Mouse (Mus musculus) CH12.LX (cell line): Measurements from ENCODE around the gene Slc38a3. TPM values are rescaled to one million over a fixed set of nuclear protein-coding genes. Genes with fewer than 3 reads are reported as not detected.

ENCODE experiments used
- DNase-seq: peaks from one replicate; pipeline ENCODE4 v3.0.0-alpha.2; 2013; ENCODE audit errors: extremely low read depth
- H3K27ac ChIP-seq: 2 replicates; pipeline ENCODE4 v1.5.1; 2012; ENCODE audit warnings: low read depth, mild to moderate bottlenecking, control low read depth, moderate library complexity; ENCODE audit not compliant: insufficient read depth
- H3K27me3 ChIP-seq: replicated peaks from 2 replicates; pipeline ENCODE3; 2012; ENCODE audit warnings: inconsistent platforms
- H3K36me3 ChIP-seq, 2 experiments: replicated peaks in 1 of 2; 2 replicates each; pipeline versions ENCODE3 to v1.6.1; 2012; ENCODE audit warnings: inconsistent platforms in 1 of 2, low read length in 1 of 2, mild to moderate bottlenecking in 1 of 2, mixed read lengths in 1 of 2, moderate library complexity in 1 of 2; ENCODE audit not compliant: control insufficient read depth in 1 of 2, insufficient read depth in 1 of 2
- H3K4me1 ChIP-seq, 2 experiments: 2 replicates each; pipeline ENCODE4 v1.6.1; 2012; ENCODE audit warnings: inconsistent platforms in 1 of 2, moderate library complexity in 1 of 2; ENCODE audit not compliant: insufficient read depth in 2 of 2, control insufficient read depth in 1 of 2
- H3K4me2 ChIP-seq: 2 replicates; pipeline ENCODE4 v1.6.1; 2012; ENCODE audit warnings: low read depth, mild to moderate bottlenecking, control low read depth; ENCODE audit not compliant: poor library complexity, insufficient read depth, severe bottlenecking
- H3K4me3 ChIP-seq, 3 experiments: fragments of 150-350 bp in 1 of 3; sonication (generic) in 1 of 3; replicated peaks in 1 of 3; 2 replicates each; pipeline versions ENCODE3 to v1.5.1; 2011 to 2012; ENCODE audit warnings: low read depth in 2 of 3, low read length in 2 of 3, mild to moderate bottlenecking in 2 of 3, moderate library complexity in 2 of 3, control low read depth in 1 of 3, improper control_type of control experiment in 1 of 3, inconsistent platforms in 1 of 3, mixed read lengths in 1 of 3; ENCODE audit not compliant: poor library complexity in 1 of 3
- H3K79me2 ChIP-seq: replicated peaks from 2 replicates; pipeline ENCODE4 v1.6.1; 2012; ENCODE audit warnings: mild to moderate bottlenecking, moderate library complexity; ENCODE audit not compliant: control insufficient read depth, poor library complexity, insufficient read depth, severe bottlenecking; ENCODE audit errors: extremely low read depth
- H3K9ac ChIP-seq: 2 replicates; pipeline ENCODE4 v1.6.1; 2012; ENCODE audit warnings: low read depth, mild to moderate bottlenecking, control low read depth, moderate library complexity; ENCODE audit not compliant: insufficient read depth
- H3K9me3 ChIP-seq: replicated peaks from 2 replicates; pipeline ENCODE3; 2012; ENCODE audit warnings: low read length, inconsistent platforms, mixed read lengths
- BHLHE40 ChIP-seq: IDR thresholded peaks from 2 replicates; pipeline ENCODE4 v1.6.1; 2011; ENCODE audit warnings: mild to moderate bottlenecking, low read depth, low read length, improper control_type of control experiment
- CHD1 ChIP-seq: IDR thresholded peaks from 2 replicates; pipeline ENCODE4 v1.6.1; 2012; ENCODE audit warnings: low read depth, low read length, improper control_type of control experiment, inconsistent platforms
- CHD2 ChIP-seq: IDR thresholded peaks from 2 replicates; pipeline ENCODE4 v1.6.1; 2011; ENCODE audit warnings: low read length, improper control_type of control experiment
- E2F4 ChIP-seq: IDR thresholded peaks from 2 replicates; pipeline ENCODE4 v1.6.1; 2011; ENCODE audit warnings: low read depth, low read length, improper control_type of control experiment; ENCODE audit not compliant: insufficient replicate concordance
- HCFC1 ChIP-seq: IDR thresholded peaks from 2 replicates; pipeline ENCODE4 v1.6.1; 2012; ENCODE audit warnings: low read depth, mild to moderate bottlenecking, inconsistent platforms, low read length, improper control_type of control experiment
- IRF4 ChIP-seq: IDR thresholded peaks from 2 replicates; pipeline ENCODE4 v1.6.1; 2014; ENCODE audit warnings: low read depth, mild to moderate bottlenecking, inconsistent platforms, low read length, improper control_type of control experiment
- JUN ChIP-seq: IDR thresholded peaks from 2 replicates; pipeline ENCODE4 v1.6.1; 2011; ENCODE audit warnings: low read depth, mild to moderate bottlenecking, low read length, improper control_type of control experiment, moderate library complexity; ENCODE audit not compliant: insufficient read depth
- JUND ChIP-seq: conservative IDR thresholded peaks from 2 replicates; pipeline ENCODE4 v1.6.1; 2011; ENCODE audit warnings: low read depth, low read length, improper control_type of control experiment
- KAT2A ChIP-seq: IDR thresholded peaks from 2 replicates; pipeline ENCODE4 v1.6.1; 2012; ENCODE audit warnings: low read length, improper control_type of control experiment, inconsistent platforms; ENCODE audit not compliant: insufficient replicate concordance
- MAFK ChIP-seq: IDR thresholded peaks from 2 replicates; pipeline ENCODE4 v1.6.1; 2011; ENCODE audit warnings: low read length, improper control_type of control experiment; ENCODE audit not compliant: insufficient replicate concordance
- MAX ChIP-seq: IDR thresholded peaks from 2 replicates; pipeline ENCODE4 v1.6.1; 2011; ENCODE audit warnings: low read length, improper control_type of control experiment
- MAZ ChIP-seq: IDR thresholded peaks from 2 replicates; pipeline ENCODE4 v1.6.1; 2012; ENCODE audit warnings: low read depth, mild to moderate bottlenecking, inconsistent platforms, low read length, improper control_type of control experiment, moderate library complexity
- MEF2A ChIP-seq: IDR thresholded peaks from 2 replicates; pipeline ENCODE4 v1.6.1; 2014; ENCODE audit warnings: low read depth, mild to moderate bottlenecking, inconsistent platforms, low read length, improper control_type of control experiment, borderline replicate concordance
- NELFE ChIP-seq: IDR thresholded peaks from 2 replicates; pipeline ENCODE4 v1.6.1; 2011; ENCODE audit warnings: low read depth, low read length, improper control_type of control experiment
- NRF1 ChIP-seq: IDR thresholded peaks from 2 replicates; pipeline ENCODE4 v1.6.1; 2014; ENCODE audit warnings: low read depth, mild to moderate bottlenecking, inconsistent platforms, low read length, improper control_type of control experiment, moderate library complexity
- PAX5 ChIP-seq: IDR thresholded peaks from 2 replicates; pipeline ENCODE4 v1.6.1; 2012; ENCODE audit warnings: low read length, inconsistent platforms, mixed read lengths
- POLR2A ChIP-seq: IDR thresholded peaks from 2 replicates; pipeline ENCODE4 v1.6.1; 2011; ENCODE audit warnings: low read depth, mild to moderate bottlenecking, improper control_type of control experiment, low read length
- POLR2AphosphoS2 ChIP-seq: IDR thresholded peaks from 2 replicates; pipeline ENCODE4 v1.6.1; 2011; ENCODE audit warnings: low read depth, low read length, improper control_type of control experiment
- SIN3A ChIP-seq: IDR thresholded peaks from 2 replicates; pipeline ENCODE4 v1.6.1; 2012; ENCODE audit warnings: low read length, improper control_type of control experiment, inconsistent platforms
- TCF12 ChIP-seq: IDR thresholded peaks from 2 replicates; pipeline ENCODE4 v1.6.1; 2014; ENCODE audit warnings: low read depth, mild to moderate bottlenecking, inconsistent platforms, low read length, improper control_type of control experiment
- UBTF ChIP-seq: IDR thresholded peaks from 2 replicates; pipeline ENCODE4 v1.6.1; 2012; ENCODE audit warnings: low read depth, mild to moderate bottlenecking, inconsistent platforms, low read length, improper control_type of control experiment, moderate library complexity
- ZNF384 ChIP-seq: IDR thresholded peaks from 2 replicates; pipeline ENCODE4 v1.6.1; 2012; ENCODE audit warnings: low read depth, low read length, improper control_type of control experiment, inconsistent platforms
- dilution Hi-C: fragments of 300-500 bp; cut with MboI; formaldehyde crosslinking; loops from 2 replicates; pipeline ENCODE4 v1.14.3; 2020; ENCODE audit warnings: low sequenced_read_pairs; ENCODE audit not compliant: extremely low pct_unique_long_range_greater_than_20kb, extremely low pct_ligation_motif_present
- in situ Hi-C: fragments of 300-500 bp; cut with MboI; formaldehyde crosslinking; loops from 3 replicates; pipeline ENCODE4 v1.14.3; 2019; ENCODE audit warnings: low sequenced_read_pairs, low pct_ligation_motif_present, low pct_unique_long_range_greater_than_20kb, mixed read lengths
- polyA plus RNA-seq: library from polyadenylated mRNA; unstranded; fragments of >175 nt; gene quantifications from 2 replicates; pipeline ENCODE4 v1.2.1, GENCODE M21; 2012; ENCODE audit warnings: low read depth; ENCODE audit not compliant: insufficient read length
- total RNA-seq, 2 experiments: library from RNA; depleted of rRNA; stranded (reverse); fragments of 300-350 nt in 1 of 2; fragments of >200 nt in 1 of 2; gene quantifications; 2 replicates each; pipeline ENCODE4 v1.2.3; 2012 to 2014

Slc38a3 gene
- total and polyA plus RNA-seq, 3 experiments, result 0.04 TPM; not detected in 2

GRCm38 (mm10) chr9:107644495-107645152 lies 24.7 kb downstream of the Slc38a3 start (continued):
- TF ChIP-seq NELFE (peak; percentile 91), CHD1 (no peak), PAX5 (no peak), E2F4 (peak; percentile 75; the same call in 1 of the 2 replicates), NRF1 (no peak; the same call in 1 of the 2 replicates), SIN3A (peak; percentile 70), POLR2A (peak; percentile 94), POLR2AphosphoS2 (no peak), JUN (no peak), UBTF (no peak)

GRCm38 (mm10) chr9:107643544-107644214 lies 25.7 kb downstream of the Slc38a3 start:
- Histone ChIP-seq H3K4me1 (peaks cover 13 to 43% of the 10 kb centered on the region in 2 experiments), H3K9me3 (no peaks in the 10 kb centered on the region), H3K9ac (peak overlapping the region; percentile 99), H3K27ac (no peak overlapping the region), H3K4me3 (peak overlapping the region; percentile 66 to 68 (median 67)), H3K79me2 (no peaks in the 10 kb centered on the region), H3K36me3 (no peaks in the 10 kb centered on the region), H3K4me2 (peak overlapping the region; percentile 82; the same call in 1 of the 2 replicates), H3K27me3 (peaks cover 8% of the 10 kb centered on the region)
- DNase-seq, result no peak
- TF ChIP-seq BHLHE40 (no peak), CHD2 (no peak), IRF4 (no peak), ZNF384 (no peak), JUND (no peak), MEF2A (no peak), UBTF (no peak), TCF12 (no peak), MAZ (no peak), MAFK (no peak), HCFC1 (no peak), NELFE (no peak), PAX5 (no peak), MAX (no peak), KAT2A (no peak)
- in situ Hi-C loops, result loop anchor here (5.0 kb wide), 2 partner anchors 34 to 36 kb away; partner anchors contain the start of genes Gnat1 and Sema3b
- dilution Hi-C loops, result no loop called here
